Mouse (Mus musculus) thymus, adult 2 months (tissue): ENCODE results near the gene Cenpv.

Experiments
- CTCF ChIP-seq: fragments of 200-500 bp; IDR thresholded peaks from 2 replicates; pipeline ENCODE4 v1.5.1; 2012; ENCODE audit warnings: mild to moderate bottlenecking, control low read depth, low read length, moderate library complexity, borderline replicate concordance; ENCODE audit not compliant: control insufficient read depth, poor library complexity, insufficient read depth; ENCODE audit errors: extremely low read depth
- POLR2A ChIP-seq: fragments of 200-500 bp; IDR thresholded peaks from 2 replicates; pipeline ENCODE4 v1.6.1; 2012; ENCODE audit warnings: mild to moderate bottlenecking, low read length, control low read depth, moderate library complexity; ENCODE audit not compliant: control insufficient read depth, poor library complexity, insufficient read depth; ENCODE audit errors: extremely low read depth

- TF ChIP-seq POLR2A = no peak
- TF ChIP-seq CTCF = no peak
Observed at GRCm38 (mm10) chr11:62587034-62587433, 48.0 kb upstream of the Cenpv start.
